Mouse (Mus musculus) bone marrow macrophage, adult 2 months (primary cell): ENCODE results near the gene Hs3st6.

Experiments
- CTCF ChIP-seq: IDR thresholded peaks from 2 replicates; pipeline ENCODE4 v1.5.1; 2012; ENCODE audit warnings: low read depth, mild to moderate bottlenecking, low read length, moderate library complexity
- POLR2A ChIP-seq: IDR thresholded peaks from 2 replicates; pipeline ENCODE4 v1.6.1; 2012; ENCODE audit warnings: mild to moderate bottlenecking, low read depth, low read length, borderline replicate concordance

- TF ChIP-seq CTCF (no peak), POLR2A (no peak)
Measured at GRCm38 (mm10) chr17:24792190-24792589, 39.4 kb downstream of the Hs3st6 start.
